Mouse (Mus musculus): ENCODE results near the gene Thap4. TPM values are rescaled to one million over a fixed set of nuclear protein-coding genes. Genes with fewer than 3 reads are reported as not detected.
A peak's percentile ranks its signal among the peaks of the same experiment; 100 is the strongest.

The Thap4 gene
- total and polyA plus RNA-seq, 3 experiments, result 35.8 to 52.4 (median 50.2) TPM

GRCm38 (mm10) chr1:93756154-93756553 lies 1.5 kb upstream of the Thap4 start:
- Histone ChIP-seq H3K4me1 (ENCODE audit: control insufficient read depth in 1 of 2, insufficient read depth in 2 of 2) (peaks cover 8 to 43% of the 10 kb centered on the region in 2 experiments; a peak in 3 of 4 replicates), H3K27ac (ENCODE audit: insufficient read depth, low read depth) (no peak overlapping the region), H3K79me2 (replicated peaks; ENCODE audit: control insufficient read depth, extremely low read depth, insufficient read depth, poor library complexity, severe bottlenecking) (peaks cover 53% of the 10 kb centered on the region), H3K4me3 (replicated peaks in 1 of 3; ENCODE audit: low read depth in 2 of 3, low read length in 2 of 3, poor library complexity in 1 of 3) (no peak overlapping the region), H3K36me3 (replicated peaks in 1 of 2; ENCODE audit: control insufficient read depth in 1 of 2, insufficient read depth in 1 of 2, low read length in 1 of 2) (peaks cover 0 to 13% of the 10 kb centered on the region in 2 experiments), H3K27me3 (replicated peaks) (no peaks in the 10 kb centered on the region), H3K9ac (ENCODE audit: insufficient read depth, low read depth) (no peak overlapping the region; the same call in 1 of the 2 replicates), H3K4me2 (ENCODE audit: insufficient read depth, low read depth, poor library complexity, severe bottlenecking) (no peak overlapping the region), H3K9me3 (replicated peaks; ENCODE audit: low read length) (no peaks in the 10 kb centered on the region)
- TF ChIP-seq ZC3H11A (IDR thresholded peaks at IDR 0.05; ENCODE audit: low read depth, low read length) (no peak), CHD1 (IDR thresholded peaks at IDR 0.05; ENCODE audit: low read depth, low read length) (no peak), MEF2A (IDR thresholded peaks at IDR 0.05; ENCODE audit: borderline replicate concordance, low read depth, low read length) (no peak), PAX5 (IDR thresholded peaks at IDR 0.05; ENCODE audit: low read length) (no peak), POLR2A (IDR thresholded peaks at IDR 0.05; ENCODE audit: low read depth, low read length) (no peak), CTCF (conservative IDR thresholded peaks at IDR 0.05 in 1 of 2, IDR thresholded peaks at IDR 0.05 in 1 of 2; ENCODE audit: low read depth in 2 of 2, low read length in 2 of 2) (no peak), EP300 (IDR thresholded peaks at IDR 0.05; ENCODE audit: low read length) (no peak), MAFK (IDR thresholded peaks at IDR 0.05; ENCODE audit: insufficient replicate concordance, low read length) (no peak), POLR2AphosphoS2 (IDR thresholded peaks at IDR 0.05; ENCODE audit: low read depth, low read length) (no peak), IRF4 (IDR thresholded peaks at IDR 0.05; ENCODE audit: low read depth, low read length) (no peak), RAD21 (IDR thresholded peaks at IDR 0.05; ENCODE audit: low read depth, low read length) (no peak), UBTF (IDR thresholded peaks at IDR 0.05; ENCODE audit: low read depth, low read length) (no peak), NELFE (IDR thresholded peaks at IDR 0.05; ENCODE audit: low read depth, low read length) (no peak), HCFC1 (IDR thresholded peaks at IDR 0.05; ENCODE audit: low read depth, low read length) (no peak), ZMIZ1 (IDR thresholded peaks at IDR 0.05; ENCODE audit: low read depth, low read length) (no peak), ETS1 (conservative IDR thresholded peaks at IDR 0.05; ENCODE audit: low read depth, low read length) (no peak), JUN (IDR thresholded peaks at IDR 0.05; ENCODE audit: insufficient read depth, low read depth, low read length) (no peak), MYC (IDR thresholded peaks at IDR 0.05; ENCODE audit: low read depth, low read length) (no peak)
- dilution Hi-C loops (cut with MboI; ENCODE audit: extremely low pct_ligation_motif_present, extremely low pct_unique_long_range_greater_than_20kb, low sequenced_read_pairs) (no loop called here), in situ Hi-C loops (cut with MboI; ENCODE audit: low pct_ligation_motif_present, low pct_unique_long_range_greater_than_20kb, low sequenced_read_pairs) (no loop called here)
- DNase-seq (ENCODE audit: extremely low read depth), result no peak

- no peak overlapping the region for H3K27ac ChIP-seq (ENCODE audit: insufficient read depth, low read depth)
- H3K9me3 ChIP-seq (replicated peaks; ENCODE audit: low read length), result no peaks in the 10 kb centered on the region
- in situ Hi-C loops (cut with MboI; ENCODE audit: low pct_ligation_motif_present, low pct_unique_long_range_greater_than_20kb, low sequenced_read_pairs), result no loop called here
- no peaks in the 10 kb centered on the region for H3K27me3 ChIP-seq (replicated peaks)
- DNase-seq (ENCODE audit: extremely low read depth), result no peak
- H3K4me3 ChIP-seq (replicated peaks in 1 of 3; ENCODE audit: low read depth in 2 of 3, low read length in 2 of 3, poor library complexity in 1 of 3), result peak overlapping the region; percentile 85 to 95 (median 88)
- TF ChIP-seq ZNF384 (IDR thresholded peaks at IDR 0.05; ENCODE audit: low read depth, low read length) (peak; percentile 35; the same call in 1 of the 2 replicates), GABPA (IDR thresholded peaks at IDR 0.05; ENCODE audit: insufficient replicate concordance, low read depth, low read length) (no peak)
- peaks cover 8 to 43% of the 10 kb centered on the region in 2 experiments; a peak in 3 of 4 replicates for H3K4me1 ChIP-seq (ENCODE audit: control insufficient read depth in 1 of 2, insufficient read depth in 2 of 2)
- peak overlapping the region; percentile 79 for H3K9ac ChIP-seq (ENCODE audit: insufficient read depth, low read depth)
- dilution Hi-C loops (cut with MboI; ENCODE audit: extremely low pct_ligation_motif_present, extremely low pct_unique_long_range_greater_than_20kb, low sequenced_read_pairs), result no loop called here
- peaks cover 53% of the 10 kb centered on the region for H3K79me2 ChIP-seq (replicated peaks; ENCODE audit: control insufficient read depth, extremely low read depth, insufficient read depth, poor library complexity, severe bottlenecking)
- H3K4me2 ChIP-seq (ENCODE audit: insufficient read depth, low read depth, poor library complexity, severe bottlenecking), result peak overlapping the region; percentile 97
- H3K36me3 ChIP-seq (replicated peaks in 1 of 2; ENCODE audit: control insufficient read depth in 1 of 2, insufficient read depth in 1 of 2, low read length in 1 of 2), result peaks cover under 1 to 13% of the 10 kb centered on the region in 2 experiments
Observed at GRCm38 (mm10) chr1:93755618-93756017, 954 bp upstream of the Thap4 start.
